Mouse (Mus musculus) left cerebral cortex, postnatal 36 days (tissue): ENCODE results near the gene Tnr. TPM values are rescaled to one million over a fixed set of nuclear protein-coding genes. Genes with fewer than 3 reads are reported as not detected.

Source experiments
- DNase-seq, 2 experiments: peaks; one replicate each; pipeline ENCODE4 v3.0.0; 2021 to 2022; ENCODE audit warnings: low spot score in 2 of 2, mixed read lengths in 1 of 2
- intact Hi-C: fragments of 180-260 bp; cut with DNase I; formaldehyde crosslinking; loops from one replicate; pipeline ENCODE4 v1.15.1; 2025
- total RNA-seq, 2 experiments: library from RNA; stranded (reverse); gene quantifications; 2 replicates each; pipeline ENCODE4 v1.2.3; 2021

Gene Tnr
- total RNA-seq, 2 experiments from 2014 or later, result 124 to 141 TPM

DNA sequence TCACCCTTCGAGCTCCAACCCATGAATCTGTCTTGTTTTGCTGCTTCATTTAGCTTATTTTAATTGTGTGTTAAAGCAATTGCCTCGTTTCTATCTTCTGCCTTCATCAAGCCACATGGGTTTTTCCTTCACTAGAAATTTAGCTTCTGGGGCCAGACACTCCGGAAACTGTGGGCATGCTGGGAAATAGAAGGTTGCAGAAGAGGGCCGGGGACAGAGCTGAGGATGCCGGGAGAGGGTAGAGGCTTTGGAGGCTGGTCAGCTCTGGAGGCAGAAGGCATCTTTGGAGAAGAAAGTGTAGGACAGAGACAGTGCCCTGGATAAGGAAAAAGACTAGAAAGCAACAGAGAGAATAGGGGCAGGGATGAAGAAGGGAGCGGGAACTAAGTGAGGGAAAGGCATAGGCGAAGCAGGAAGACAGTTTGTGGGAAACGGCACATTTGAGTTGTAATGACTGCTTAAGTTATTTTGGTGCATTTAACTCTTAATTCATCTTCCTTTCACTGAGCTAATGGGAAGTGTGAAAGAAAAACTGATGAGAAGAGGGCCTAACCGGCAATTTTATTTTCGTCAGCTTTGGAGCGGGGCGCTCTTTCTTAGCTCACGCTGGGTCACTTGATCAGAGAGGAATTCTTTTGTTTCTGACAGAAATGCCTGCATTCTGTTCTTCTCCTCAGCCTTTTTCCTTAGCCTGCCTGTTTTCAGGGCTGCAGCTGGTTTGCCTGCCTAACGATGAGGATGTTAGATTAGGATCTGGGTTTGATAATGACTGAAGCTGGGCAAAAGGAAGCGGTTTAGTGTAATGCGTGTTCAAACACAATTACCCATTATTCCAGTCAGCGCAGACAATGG is 28.2 kb downstream of the Tnr start:
- intact Hi-C loops, result no loop called here
- DNase-seq, result no peak

DNA sequence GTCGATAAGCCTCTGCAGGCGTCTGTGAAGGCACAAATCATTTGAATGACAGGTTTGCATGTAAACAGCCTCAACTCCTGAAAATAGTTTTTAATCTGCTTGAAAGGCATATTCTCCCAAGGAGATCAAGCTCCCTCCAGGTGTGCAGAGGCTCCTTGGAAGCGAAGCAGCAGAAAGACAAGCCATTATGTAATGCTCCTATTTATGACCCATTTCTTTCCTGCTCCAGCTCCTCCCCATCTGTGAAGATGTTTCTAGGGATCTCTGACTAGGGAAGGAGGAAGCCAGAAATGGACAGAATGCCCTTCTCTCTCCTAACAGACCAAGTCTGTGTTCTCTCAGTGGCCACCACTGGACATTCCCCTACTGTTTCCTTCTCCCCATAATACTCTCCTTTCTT is 38.0 kb downstream of the Tnr start:
- no peak for DNase-seq
- intact Hi-C loops, result no loop called here

DNA sequence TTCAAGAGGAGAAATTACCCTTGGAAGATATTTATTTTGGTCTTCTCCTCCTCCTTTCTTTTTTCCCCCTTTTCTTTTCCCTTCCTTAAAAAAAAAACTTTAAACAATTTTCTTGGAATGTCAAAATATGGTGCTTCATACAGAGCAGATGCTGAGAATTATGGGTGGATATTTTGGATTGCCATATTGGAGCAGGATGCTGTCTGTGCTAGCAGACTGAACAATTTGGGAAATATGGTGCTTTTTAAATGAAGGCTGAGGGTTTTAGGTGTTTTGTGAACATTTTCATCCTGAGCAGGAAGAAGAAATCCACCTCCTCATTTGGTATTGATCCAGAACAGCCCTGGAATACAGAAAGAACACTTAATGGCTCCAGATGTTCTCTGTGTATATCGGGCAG is 41.6 kb downstream of the Tnr start:
- intact Hi-C loops, result no loop called here
- DNase-seq, result no peak

DNA sequence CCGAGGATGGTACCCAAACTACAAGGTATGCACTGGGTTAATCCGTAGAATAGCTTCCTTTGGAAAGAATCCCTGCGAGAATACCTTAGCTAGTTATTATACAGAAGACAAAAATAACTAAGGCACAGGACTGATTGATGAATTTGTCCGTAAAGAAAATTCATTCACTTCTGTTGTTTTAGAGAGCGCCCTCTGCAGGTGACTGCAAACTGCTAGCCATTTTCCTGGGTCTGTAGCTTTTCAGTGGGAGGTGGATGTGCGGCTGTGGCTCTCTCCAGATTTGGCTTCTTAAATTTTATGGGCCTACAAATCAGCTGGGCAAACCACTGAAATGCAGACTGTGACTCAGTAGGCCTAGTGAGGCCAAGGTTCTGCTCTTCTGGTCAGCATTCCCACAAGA is 42.5 kb downstream of the Tnr start:
- no peak for DNase-seq
- intact Hi-C loops, result no loop called here

DNA sequence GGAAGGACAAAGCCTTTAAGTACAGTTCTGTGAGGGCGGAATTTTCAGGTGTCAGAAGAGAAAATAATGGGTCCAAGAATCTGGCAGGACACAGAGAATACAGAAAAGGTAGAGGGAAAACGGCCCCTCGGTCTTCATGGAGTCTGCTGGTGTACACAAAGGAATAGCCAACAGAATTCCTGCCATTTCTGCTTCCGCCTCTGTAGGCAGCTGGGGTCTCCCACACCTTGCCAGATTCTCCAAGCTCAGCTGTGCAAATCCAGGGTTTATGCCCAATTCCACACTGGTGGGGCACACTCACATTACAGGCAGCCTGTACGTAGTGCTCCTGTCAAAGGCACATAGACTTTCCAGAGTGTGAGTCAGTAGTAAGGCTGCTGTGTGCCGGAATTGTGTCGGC is 43.6 kb downstream of the Tnr start:
- intact Hi-C loops, result no loop called here

DNA sequence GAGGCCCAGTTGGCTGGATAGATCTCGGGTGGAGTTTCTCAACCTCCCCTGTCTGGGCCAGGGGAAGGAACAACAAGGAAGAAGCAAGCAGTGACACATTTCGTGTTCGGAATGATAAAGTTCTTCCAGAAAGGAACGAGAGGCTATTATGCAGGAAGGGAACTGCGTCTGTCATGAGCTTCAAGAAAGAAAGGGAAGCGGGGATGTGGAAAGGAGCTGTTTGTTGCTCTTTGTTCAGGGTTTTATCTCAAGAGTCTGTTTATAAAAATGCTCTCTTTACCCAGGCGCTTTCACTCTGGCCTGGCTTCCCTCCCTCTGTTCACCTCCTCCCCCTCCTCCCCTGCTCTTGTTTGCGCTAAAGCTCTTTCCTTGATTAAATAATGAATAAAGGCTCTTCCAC is 46.7 kb downstream of the Tnr start:
- intact Hi-C loops, result no loop called here
- DNase-seq, result no peak

More for the DNA sequence above, 43.6 kb downstream of the Tnr start:
- DNase-seq, result no peak

DNA sequence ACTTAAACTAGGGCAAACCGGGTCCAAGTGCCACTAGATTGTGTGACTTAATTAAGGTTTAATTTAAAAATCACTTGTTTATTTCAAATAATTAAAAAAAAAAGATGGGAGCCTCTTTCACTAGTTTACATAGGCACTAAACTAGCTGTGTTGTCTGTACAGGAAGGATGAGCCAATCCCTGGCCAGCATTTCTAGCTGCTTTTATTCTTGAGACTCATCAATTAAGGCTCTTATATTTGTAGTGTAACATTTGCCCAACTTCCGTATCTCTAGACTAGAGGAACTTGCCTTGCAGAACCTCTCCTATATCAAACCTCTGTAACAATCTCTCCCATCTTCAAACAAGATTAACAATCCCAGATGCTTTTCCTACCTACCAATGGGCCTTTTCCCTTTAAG is 47.3 kb downstream of the Tnr start:
- no peak for DNase-seq
- intact Hi-C loops, result no loop called here

DNA sequence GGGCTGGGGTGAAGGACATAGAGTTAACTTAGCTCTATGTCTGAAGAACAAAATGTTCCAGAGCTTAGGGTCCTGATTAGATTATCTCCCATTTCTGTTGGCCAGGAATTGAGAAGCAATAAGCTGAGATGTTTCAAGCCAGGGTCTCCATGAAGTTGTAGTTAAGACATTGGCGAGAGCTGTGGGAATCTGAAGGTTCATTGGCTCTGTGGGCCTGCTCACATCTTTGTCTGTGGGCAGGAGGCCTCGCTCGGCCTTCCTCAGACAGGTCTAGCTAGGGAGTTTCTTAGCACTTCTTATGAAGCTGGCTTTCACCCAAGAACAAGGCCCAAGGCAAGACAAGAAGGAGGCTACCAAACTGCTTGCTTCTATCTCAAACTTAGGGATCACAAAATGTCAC is 48.4 kb downstream of the Tnr start:
- intact Hi-C loops, result no loop called here
- DNase-seq, result no peak

DNA sequence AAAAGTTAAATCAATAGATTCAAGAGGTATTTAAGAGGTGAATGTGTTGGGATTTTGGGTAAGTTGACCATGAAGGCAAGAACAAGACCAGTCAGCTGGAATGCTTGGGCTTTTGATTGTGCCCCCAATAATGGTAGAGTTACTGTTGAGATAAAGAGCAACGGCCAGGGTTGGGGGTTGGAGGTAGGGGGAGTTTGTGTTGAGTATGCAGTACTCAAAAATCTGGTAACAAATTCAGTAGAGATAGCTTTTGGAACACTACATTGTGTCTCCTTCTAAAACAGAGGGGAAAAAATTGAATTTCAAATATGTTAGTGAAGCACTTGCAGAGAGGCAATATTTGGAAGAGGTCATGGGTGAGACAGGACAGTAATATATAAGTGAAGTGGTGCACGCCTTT is 49.5 kb downstream of the Tnr start:
- intact Hi-C loops, result no loop called here
- no peak for DNase-seq

DNA sequence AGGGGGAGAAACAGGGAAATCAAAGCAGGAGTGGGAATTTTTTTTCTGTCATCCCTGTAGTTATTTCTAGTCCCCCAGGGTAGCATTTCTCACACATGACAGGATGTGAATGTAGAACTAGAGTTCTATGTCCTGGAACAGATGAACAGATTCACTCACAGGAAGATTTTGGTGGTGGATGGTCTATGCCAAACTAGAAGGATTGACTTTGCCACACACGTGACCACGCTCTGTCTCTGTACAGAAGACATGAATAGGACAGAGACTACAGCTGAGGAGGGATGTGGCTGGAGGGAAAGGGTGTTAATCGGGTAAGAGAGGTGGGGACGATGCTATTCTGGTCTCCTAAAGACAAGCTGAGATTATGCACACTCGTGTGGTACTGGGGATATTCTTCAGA is 51.1 kb downstream of the Tnr start:
- intact Hi-C loops, result no loop called here
- no peak for DNase-seq

DNA sequence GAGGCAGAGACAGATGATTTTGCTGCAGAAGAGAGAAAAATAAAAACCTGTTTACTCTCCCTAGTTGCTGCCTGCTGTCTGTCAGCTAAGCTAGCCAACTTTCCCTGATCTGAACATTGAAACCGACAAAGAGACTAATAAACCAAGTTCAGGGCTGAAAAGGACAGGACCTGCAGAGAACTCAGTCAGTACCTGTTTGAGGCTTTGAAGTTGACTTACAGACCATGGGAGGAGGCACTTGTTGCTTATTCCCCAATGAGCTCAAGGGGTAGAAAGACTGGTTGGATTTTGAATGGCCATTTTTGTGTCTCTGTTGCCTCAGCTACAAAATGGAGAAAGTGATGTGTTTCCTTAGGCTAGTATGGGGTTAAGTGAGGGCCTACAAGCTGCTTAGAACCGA is 52.7 kb downstream of the Tnr start:
- intact Hi-C loops, result no loop called here
- DNase-seq, result no peak

DNA sequence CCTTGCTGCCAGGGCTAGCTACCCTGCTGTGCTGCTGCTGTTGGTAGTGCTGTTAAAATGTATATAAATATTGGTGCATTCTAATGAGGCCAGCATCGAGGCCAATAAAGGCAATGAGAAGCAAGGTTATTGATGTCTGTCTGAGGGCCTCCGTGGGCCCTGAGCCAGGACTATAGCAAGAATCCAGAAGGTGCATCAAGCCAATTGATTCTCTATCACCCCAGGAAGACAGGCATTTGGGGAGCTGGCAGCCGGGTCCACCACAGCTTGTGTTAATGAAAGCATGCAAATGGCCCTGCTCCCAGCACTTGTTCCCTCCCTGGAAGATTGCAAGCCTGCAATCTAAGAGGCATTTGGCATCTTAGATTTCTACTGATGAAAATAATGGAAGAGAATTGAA is 54.8 kb downstream of the Tnr start:
- DNase-seq, result no peak
- intact Hi-C loops, result no loop called here

DNA sequence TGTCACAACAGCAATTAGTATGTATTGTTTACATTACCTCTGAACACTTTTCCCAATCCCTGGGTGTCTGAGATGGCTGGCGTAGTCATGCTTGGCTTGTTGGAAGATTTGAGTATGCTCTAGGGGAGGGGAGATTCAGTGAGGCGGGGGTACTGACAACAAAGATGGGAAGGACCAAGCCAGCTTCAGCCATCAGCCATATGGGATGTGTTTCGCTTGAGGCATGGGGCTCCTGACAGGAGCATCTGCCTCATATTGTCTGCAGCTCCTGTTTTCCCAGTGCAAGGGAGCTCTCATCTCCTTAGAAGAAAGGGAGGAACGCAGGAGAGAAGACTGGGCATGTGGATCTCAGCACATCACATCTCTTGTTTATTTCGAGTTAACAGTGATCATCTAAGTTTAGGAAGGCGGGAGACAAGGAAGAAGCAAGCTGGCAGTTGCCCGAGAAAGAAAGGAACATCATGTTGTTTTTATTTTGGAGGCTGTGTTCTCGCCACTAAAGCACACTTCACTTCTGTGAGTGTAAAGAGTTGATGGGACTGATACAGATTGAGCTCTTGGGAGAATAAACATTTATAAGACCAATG is 56.9 kb downstream of the Tnr start:
- intact Hi-C loops, result no loop called here
- DNase-seq, result no peak

DNA sequence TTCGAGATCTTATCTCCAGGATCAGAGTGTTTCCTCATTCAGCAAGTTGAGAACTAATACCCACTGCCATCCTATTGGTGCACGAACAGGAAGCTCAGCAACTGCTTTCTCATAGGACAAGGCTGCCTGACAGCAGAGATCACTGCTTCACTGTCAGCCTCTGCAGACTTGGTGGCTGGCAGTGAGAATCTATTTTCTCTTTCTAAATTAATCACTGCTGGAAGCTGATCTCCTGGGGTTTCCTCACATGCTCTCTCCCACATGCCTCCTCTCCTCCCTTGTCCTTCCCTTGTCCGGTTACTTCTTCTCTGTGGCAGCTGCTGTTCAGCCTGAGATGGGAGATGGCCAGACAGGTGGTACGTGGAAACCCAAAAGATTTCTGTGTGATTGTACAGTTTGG is 60.3 kb downstream of the Tnr start:
- intact Hi-C loops, result no loop called here
- no peak for DNase-seq

DNA sequence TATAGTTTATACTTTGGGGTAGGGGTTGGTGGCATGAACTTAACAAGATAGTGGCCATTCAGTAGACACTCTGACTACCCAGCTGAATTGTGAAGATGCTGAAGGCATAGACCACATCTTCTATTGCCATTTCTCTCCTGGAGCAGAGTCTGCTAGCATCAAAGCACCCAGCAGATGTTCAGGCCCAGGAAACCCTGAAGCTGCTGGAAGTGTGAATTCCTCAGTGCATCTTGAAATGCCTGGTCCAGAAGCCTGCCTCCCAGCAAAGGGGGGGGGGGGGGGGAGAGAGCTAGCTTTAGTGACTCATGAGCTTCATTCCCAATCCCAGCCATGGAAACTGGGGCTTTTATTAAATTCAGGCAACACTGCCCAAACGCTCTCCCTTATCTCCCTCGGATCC is 65.2 kb downstream of the Tnr start:
- no peak for DNase-seq
- intact Hi-C loops, result no loop called here

DNA sequence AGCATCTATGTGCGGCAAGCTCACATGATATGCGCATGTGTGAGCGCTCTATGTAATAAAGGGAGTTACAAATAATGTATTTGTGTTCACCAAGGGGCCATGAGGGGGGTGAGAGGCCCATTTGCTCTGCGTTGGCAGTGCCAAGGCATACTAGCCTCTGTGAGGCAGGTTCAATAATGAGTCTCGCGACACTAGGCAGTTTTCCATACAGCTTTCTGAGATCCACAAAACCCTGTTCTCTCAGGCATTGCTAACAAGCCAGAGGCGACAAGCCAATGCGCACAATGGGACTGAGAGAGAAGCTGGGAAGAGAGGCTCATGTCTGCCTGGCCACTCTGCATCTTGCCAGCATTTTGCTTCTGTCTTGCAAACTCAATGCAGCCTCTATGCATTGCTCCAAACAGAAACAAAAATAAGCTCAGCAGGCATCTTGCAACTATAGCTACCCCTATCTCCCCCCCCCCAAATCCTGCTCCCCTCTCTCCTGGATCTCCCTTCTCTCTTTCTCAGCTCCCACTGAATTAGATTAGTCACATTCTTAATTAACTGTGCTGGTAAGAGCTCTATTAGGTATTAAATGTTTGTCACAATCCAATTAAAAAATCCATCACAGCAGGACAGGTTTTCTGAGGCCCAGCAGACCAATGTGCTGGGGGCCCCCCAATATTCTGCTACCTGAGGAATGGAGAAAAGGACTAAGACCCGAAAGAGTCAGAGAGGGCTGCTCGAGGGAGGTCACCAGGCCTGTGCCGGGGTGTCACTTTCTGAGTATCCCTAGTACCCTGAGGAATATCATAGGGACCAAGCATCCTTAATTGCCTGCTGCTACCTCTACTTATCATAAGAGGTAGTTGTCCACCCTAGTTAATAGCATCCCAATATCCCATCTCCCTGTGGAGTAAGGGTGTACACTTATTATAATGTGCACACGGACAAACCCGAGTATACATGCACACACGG is 70.8 kb downstream of the Tnr start:
- DNase-seq, result no peak
- intact Hi-C loops, result no loop called here

DNA sequence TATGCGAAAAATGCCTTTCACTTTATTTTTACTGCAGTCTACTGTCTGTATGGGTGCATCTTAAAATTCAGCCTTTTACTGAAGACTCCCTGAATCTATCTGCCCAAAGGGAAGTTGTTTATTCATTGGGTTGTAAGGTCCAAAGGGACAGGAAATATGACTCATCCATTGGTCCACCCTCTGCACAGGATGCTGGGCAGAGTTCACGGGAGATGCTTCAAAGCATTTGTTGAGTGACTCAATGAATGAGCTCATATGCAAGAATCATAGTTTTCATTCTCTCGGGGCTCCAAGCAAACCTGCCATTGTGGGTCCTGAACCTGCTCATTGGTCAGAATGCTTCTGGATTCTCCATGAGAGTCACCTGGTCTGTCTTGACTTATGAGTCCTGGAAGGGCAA is 72.2 kb downstream of the Tnr start:
- intact Hi-C loops, result no loop called here
- DNase-seq, result no peak

DNA sequence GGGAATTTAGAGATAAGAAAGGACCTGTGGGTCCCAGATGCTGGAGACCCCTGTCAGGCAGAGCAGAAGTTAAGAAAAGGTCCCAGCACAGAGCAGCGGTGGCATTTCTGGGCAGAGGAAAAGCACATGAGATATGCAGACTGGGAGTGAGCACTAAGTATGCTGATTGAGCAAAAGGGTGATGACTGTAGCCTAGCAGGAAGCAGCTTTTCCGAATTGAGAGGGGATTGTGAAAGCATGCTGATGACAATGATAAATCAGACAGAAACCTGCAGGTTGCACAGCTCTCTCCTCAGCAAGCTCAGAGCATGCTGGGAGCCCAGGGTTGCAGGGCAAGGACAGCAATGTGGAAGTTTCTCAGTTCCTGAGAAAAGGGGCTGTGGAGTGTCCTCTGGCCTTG is 73.1 kb downstream of the Tnr start:
- intact Hi-C loops, result no loop called here
- no peak for DNase-seq

DNA sequence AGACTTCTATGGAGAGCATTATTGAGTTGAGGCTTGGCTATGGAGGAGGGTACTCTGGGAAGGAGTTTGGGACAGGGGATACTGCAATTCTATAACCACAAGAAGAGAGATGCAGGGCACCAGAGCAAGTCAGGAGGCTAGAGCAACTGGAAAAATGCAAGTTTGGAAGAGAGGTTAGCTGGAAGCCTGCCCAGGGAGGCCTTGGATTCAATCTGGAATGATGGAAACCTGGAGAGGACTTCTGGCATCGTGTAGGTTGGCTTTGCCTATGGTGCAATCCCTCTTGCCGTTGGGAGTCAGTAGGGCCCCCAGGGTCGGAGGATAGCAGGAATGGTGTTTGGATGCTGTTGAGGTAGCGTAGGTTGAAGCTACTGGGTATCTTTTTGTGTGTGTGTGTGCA is 90.0 kb downstream of the Tnr start:
- DNase-seq, result no peak
- intact Hi-C loops, result no loop called here

DNA sequence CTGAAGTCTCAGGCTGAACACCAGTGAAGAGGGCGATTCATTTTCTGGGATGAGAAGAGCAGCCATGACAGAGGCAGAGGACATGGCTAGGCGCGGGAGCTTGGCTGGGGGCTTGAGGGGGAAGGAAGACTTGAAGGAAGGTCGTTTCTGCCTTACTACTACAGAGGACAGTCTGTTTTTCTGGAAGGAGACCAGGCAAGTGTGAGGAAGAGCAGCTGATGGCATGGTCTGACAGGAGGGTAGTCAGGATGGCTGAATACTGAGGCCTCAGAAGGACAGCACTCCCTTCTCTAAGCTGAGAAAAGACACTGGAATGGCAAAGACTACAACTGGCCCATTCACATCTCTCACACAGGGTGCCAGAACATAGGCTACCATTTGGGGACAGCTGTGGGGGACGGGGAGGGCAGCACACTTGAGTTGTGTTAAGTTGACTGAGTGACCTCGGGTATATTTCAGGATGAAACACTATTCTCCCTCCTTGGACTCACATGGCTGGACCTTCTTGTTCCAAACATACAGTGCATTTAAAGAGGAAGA is 90.6 kb downstream of the Tnr start:
- intact Hi-C loops, result no loop called here
- no peak for DNase-seq
